8 mouse cellular contexts compared by ENCODE assay signal in genomic region chr6:145275586-145276219, GRCm38 (mm10). TPM values are rescaled to one million over a fixed set of nuclear protein-coding genes. Genes with fewer than 3 reads are reported as not detected.
DNase-seq lines count a peak whose midpoint lies in the region; ATAC-seq and TF ChIP-seq lines count a peak whose summit lies in the region.

No protein-coding gene starts in this region.

- H3K4me1 ChIP-seq in kidney, embryonic 16.5 days (ENCODE audit: insufficient read depth, low read length) = peaks cover 9% of the 10 kb centered on the region
- peaks cover 5% of the 10 kb centered on the region; the same call in 1 of the 2 replicates for H3K4me1 ChIP-seq in kidney, adult 2 months (ENCODE audit: control insufficient read depth, insufficient read depth, low read length)
- peaks cover 1% of the 10 kb centered on the region; the same call in 1 of the 2 replicates for H3K4me1 ChIP-seq in bone marrow, adult 2 months (ENCODE audit: control insufficient read depth, insufficient read depth, low read length)

- no peak overlapping the region for H3K9ac ChIP-seq in kidney, embryonic 16.5 days (replicated peaks; ENCODE audit: low read length)

- peak overlapping the region; percentile 50 for H3K4me2 ChIP-seq in kidney, embryonic 16.5 days (replicated peaks; ENCODE audit: low read depth, low read length)

- H3K4me3 ChIP-seq in kidney, embryonic 16.5 days (ENCODE audit: low read length) = peak overlapping the region; percentile 28
- H3K4me3 ChIP-seq in kidney, adult 2 months (ENCODE audit: insufficient read depth, low read depth, low read length) = no peak overlapping the region
- H3K4me3 ChIP-seq in bone marrow, adult 2 months (replicated peaks; ENCODE audit: control insufficient read depth, low read depth, low read length) = no peak overlapping the region

- H3K27ac ChIP-seq in kidney, embryonic 16.5 days (ENCODE audit: low read length) = no peak overlapping the region
- H3K27ac ChIP-seq in kidney, adult 2 months (ENCODE audit: insufficient read depth, low read depth, low read length) = no peak overlapping the region
- H3K27ac ChIP-seq in bone marrow, adult 2 months (ENCODE audit: control insufficient read depth, insufficient read depth, low read depth, low read length, poor library complexity) = peak overlapping the region; percentile 26

- H3K9me3 ChIP-seq in kidney, embryonic 16.5 days (ENCODE audit: low read length) = no peaks in the 10 kb centered on the region

- no peak for TF ChIP-seq CTCF in kidney, adult 2 months (conservative IDR thresholded peaks at IDR 0.05; ENCODE audit: insufficient read depth, insufficient read length, low read depth, low read length)
- no peak for TF ChIP-seq CTCF in bone marrow, adult 2 months (IDR thresholded peaks at IDR 0.05; ENCODE audit: control insufficient read depth, insufficient read depth, low read length)

- TF ChIP-seq POLR2A in kidney, adult 2 months (IDR thresholded peaks at IDR 0.05; ENCODE audit: low read depth, low read length) = no peak
- no peak for TF ChIP-seq POLR2A in bone marrow, adult 2 months (IDR thresholded peaks at IDR 0.05; ENCODE audit: borderline replicate concordance, control insufficient read depth, low read depth, low read length)

- no peak for ATAC-seq in kidney, embryonic 16.5 days (ENCODE audit: low FRiP score, low TSS enrichment)
- peak; percentile 49 for ATAC-seq in inflammation-experienced regulatory T-cells, adult 6 months

- H3K36me3 ChIP-seq in kidney, embryonic 16.5 days (ENCODE audit: insufficient read depth, low read length) = no peaks in the 10 kb centered on the region
- H3K36me3 ChIP-seq in kidney, adult 2 months (ENCODE audit: control insufficient read depth, insufficient read depth, low read length) = no peaks in the 10 kb centered on the region

- DNase-seq in kidney, adult 2 months = no peak
- DNase-seq in natural killer cell, adult 2 months (ENCODE audit: low spot score in 2 of 2) = peak; percentile 7 to 70
- no peak for DNase-seq in thymus, postnatal 10 days (ENCODE audit: low spot score in 2 of 2)
- DNase-seq in layer of hippocampus, postnatal 36 days = no peak
- no peak for DNase-seq in thymus, adult 18-20 months

- no peaks in the 10 kb centered on the region for H3K27me3 ChIP-seq in kidney, embryonic 16.5 days (ENCODE audit: insufficient read depth, low read length)
- no peaks in the 10 kb centered on the region for H3K27me3 ChIP-seq in kidney, adult 2 months (replicated peaks; ENCODE audit: control insufficient read depth, insufficient read depth, low read length)

- 53% methylated on average over 6 of the region's 6 CpGs for WGBS in kidney, embryonic 16.5 days
- WGBS in kidney, adult 2 months = 63% methylated on average over 6 of the region's 6 CpGs
- WGBS in bone marrow, adult 2 months = 48% methylated on average over 6 of the region's 6 CpGs

RNA-seq across cellular contexts. Expression of gene Kras, which starts 25.7 kb away (rescaled TPM):
- polyA plus RNA-seq in kidney, embryonic 16.5 days (2015; fragmentation: Nextera tagmentation; extraction: Ambion mirVana) = 68.1 and 68.9 TPM in 2 replicates
- 13.1 and 14.3 TPM in 2 replicates for polyA plus RNA-seq in kidney, adult 2 months (2012; rRNA removed)
- 29.6 and 37.4 TPM in 2 replicates for polyA plus RNA-seq in bone marrow, adult 2 months (2011; ENCODE audit: insufficient read depth, insufficient read length, low replicate concordance, missing spikeins)
- polyA plus RNA-seq in inflammation-experienced regulatory T-cells, adult 6 months (2017; shearing (Covaris generic)) = 10 to 100 TPM; 23.3 to 49.5 (median 37.0) TPM
- total RNA-seq in layer of hippocampus, postnatal 36 days (2021) = 10 to 100 TPM; 74.0 to 74.2 TPM

Comparison
In these comparisons a context has a peak if more than half of its experiments do, and no peak if none do; other contexts are left out.
1. DNase-seq: peak in natural killer cell, adult 2 months (2 of 2); none in kidney, adult 2 months (single experiment), thymus, postnatal 10 days (0 of 2), layer of hippocampus, postnatal 36 days (0 of 2) and thymus, adult 18-20 months (0 of 2).